Mouse (Mus musculus) hindbrain, embryonic 11.5 days (tissue): ENCODE measurements around the gene Med9. TPM values are rescaled to one million over a fixed set of nuclear protein-coding genes. Genes with fewer than 3 reads are reported as not detected.

Experiments
- ATAC-seq: fragments of 200-750 bp; cut with Nextera tagmentation; 2 replicates; pipeline ENCODE4 v1.8.0; 2017; ENCODE audit warnings: mild to moderate bottlenecking, moderate TSS enrichment, moderate library complexity; ENCODE audit not compliant: low FRiP score
- DNase-seq: peaks from one replicate; pipeline ENCODE4 v3.0.0-alpha.2; 2015; ENCODE audit warnings: low spot score
- H3K27ac ChIP-seq: fragments of 300-500 bp; sonication (generic); 2 replicates; pipeline ENCODE4 v1.5.1; 2014; ENCODE audit warnings: mild to moderate bottlenecking, low read depth, low read length
- H3K27me3 ChIP-seq: fragments of 300-500 bp; sonication (generic); 2 replicates; pipeline ENCODE4 v1.6.1; 2014; ENCODE audit warnings: mild to moderate bottlenecking, low read length, moderate library complexity, mixed read lengths; ENCODE audit not compliant: control insufficient read depth, insufficient read depth
- H3K36me3 ChIP-seq: fragments of 300-500 bp; sonication (generic); 2 replicates; pipeline ENCODE4 v1.6.1; 2014; ENCODE audit warnings: mild to moderate bottlenecking, low read length, moderate library complexity, mixed read lengths; ENCODE audit not compliant: control insufficient read depth, insufficient read depth
- H3K4me1 ChIP-seq: fragments of 300-500 bp; sonication (generic); replicated peaks from 2 replicates; pipeline ENCODE4 v1.6.1; 2014; ENCODE audit warnings: low read length, mixed read lengths; ENCODE audit not compliant: control insufficient read depth, insufficient read depth
- H3K4me2 ChIP-seq: fragments of 300-500 bp; sonication (generic); replicated peaks from 2 replicates; pipeline ENCODE4 v1.6.1; 2014; ENCODE audit warnings: mild to moderate bottlenecking, low read depth, low read length
- H3K4me3 ChIP-seq: fragments of 300-500 bp; sonication (generic); 2 replicates; pipeline ENCODE4 v1.5.1; 2014; ENCODE audit warnings: low read depth, low read length
- H3K9ac ChIP-seq: fragments of 300-500 bp; sonication (generic); 2 replicates; pipeline ENCODE4 v1.6.1; 2014; ENCODE audit warnings: low read depth, low read length
- H3K9me3 ChIP-seq: fragments of 300-500 bp; sonication (generic); 2 replicates; pipeline ENCODE4 v1.6.1; 2016; ENCODE audit warnings: low read length; ENCODE audit not compliant: control insufficient read depth
- WGBS: fragments of 180-500 bp; shearing (Covaris S2); extraction: QIAGEN DNeasy Blood & Tissue Kit; methylation state at CpG from one replicate; pipeline ENCODE4 v1.1.7; 2014; 5-methylcytosine and 5-hydroxymethylcytosine counted together
- polyA plus RNA-seq: library from polyadenylated mRNA; unstranded; fragments of >200 nt; fragmentation: Nextera tagmentation; extraction: Ambion mirVana; gene quantifications from 2 replicates; pipeline ENCODE4 v1.2.1, GENCODE M21; 2014

The Med9 gene
- polyA plus RNA-seq, 1 experiment from 2014 or later: 40.1 TPM

DNA sequence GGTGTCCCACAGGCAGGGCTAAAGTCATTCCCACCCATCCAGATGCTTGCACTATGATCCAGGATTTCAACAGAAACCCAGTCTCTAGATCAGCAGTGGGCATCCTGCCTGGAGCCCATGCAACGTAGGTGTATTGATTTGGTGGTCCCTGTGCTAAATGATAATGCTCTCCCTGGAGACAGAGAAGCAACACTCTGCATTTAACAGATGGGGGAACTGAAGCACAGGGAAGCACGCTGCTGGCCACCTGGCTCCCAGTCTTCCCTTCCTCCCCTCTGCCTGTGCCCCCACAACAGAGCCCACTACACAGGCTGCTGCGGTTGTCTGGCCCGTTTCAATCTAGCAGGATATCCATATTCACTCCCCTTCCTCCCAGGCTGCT lies 18.1 kb downstream of the Med9 start:
- ATAC-seq (no peak), DNase-seq (no peak)
- Histone ChIP-seq H3K4me1 (peaks cover 11% of the 10 kb centered on the region; the same call in 1 of the 2 replicates), H3K9me3 (no peaks in the 10 kb centered on the region), H3K4me2 (no peak overlapping the region), H3K4me3 (no peak overlapping the region), H3K27ac (no peak overlapping the region), H3K27me3 (peaks cover 21% of the 10 kb centered on the region), H3K9ac (no peak overlapping the region), H3K36me3 (no peaks in the 10 kb centered on the region)
- WGBS: 64% methylated on average over 4 of the region's 4 CpGs

DNA sequence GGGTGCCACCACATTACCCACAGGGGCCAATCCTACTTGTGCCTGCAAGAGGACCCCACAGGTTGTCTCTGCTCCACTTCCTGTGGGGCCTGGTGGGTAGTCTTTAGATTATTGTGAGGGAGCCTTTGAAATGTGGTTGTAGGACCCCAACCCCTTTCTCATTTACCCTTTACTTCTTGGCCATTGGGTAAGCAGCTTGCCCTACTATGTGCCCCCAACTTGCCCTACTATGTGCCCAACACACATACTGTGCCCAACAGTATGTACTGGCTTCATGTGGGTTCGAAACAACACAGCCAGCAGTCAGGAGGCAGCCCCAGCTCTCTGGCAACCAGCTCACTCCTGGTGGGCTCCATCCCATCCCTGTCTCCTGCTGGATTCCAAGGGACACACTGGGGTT lies 19.8 kb downstream of the Med9 start:
- no peak overlapping the region for H3K4me2 ChIP-seq
- 92% methylated on average over 1 of the region's 1 CpGs for WGBS

DNA sequence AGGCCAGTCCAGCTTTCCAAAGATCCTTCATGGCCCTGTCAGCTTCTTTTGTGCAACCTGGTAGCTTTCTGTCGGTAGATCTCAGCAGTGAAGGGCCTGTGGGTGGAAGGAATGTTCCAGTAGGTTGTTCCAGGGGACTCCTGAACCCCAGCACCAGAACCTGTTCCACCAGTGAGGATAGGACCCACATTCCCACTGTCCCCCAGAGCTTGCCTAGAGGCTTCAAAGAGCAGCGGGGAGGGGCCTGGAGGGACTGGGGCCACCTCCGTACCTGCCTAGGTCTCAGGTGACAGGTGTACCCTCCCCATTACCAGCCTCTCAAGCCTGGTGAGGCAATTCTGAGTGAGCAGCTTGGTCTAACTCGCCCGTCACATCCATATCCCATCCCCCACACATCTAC lies 22.8 kb downstream of the Med9 start:
- 69% methylated on average over 5 of the region's 5 CpGs for WGBS
- H3K27me3 ChIP-seq: no peaks in the 10 kb centered on the region
- no peaks in the 10 kb centered on the region for H3K9me3 ChIP-seq
- no peak overlapping the region for H3K4me2 ChIP-seq
- H3K4me3 ChIP-seq: no peak overlapping the region
- H3K4me1 ChIP-seq: no peaks in the 10 kb centered on the region
- DNase-seq: no peak
- no peak overlapping the region for H3K9ac ChIP-seq
- H3K27ac ChIP-seq: no peak overlapping the region
- ATAC-seq: no peak
- no peaks in the 10 kb centered on the region for H3K36me3 ChIP-seq

More for the DNA sequence above, 19.8 kb downstream of the Med9 start:
- DNase-seq: no peak
- Histone ChIP-seq H3K4me3 (no peak overlapping the region), H3K27ac (no peak overlapping the region), H3K27me3 (peaks cover 19% of the 10 kb centered on the region), H3K4me1 (peaks cover 11% of the 10 kb centered on the region; the same call in 1 of the 2 replicates), H3K9me3 (no peaks in the 10 kb centered on the region), H3K9ac (no peak overlapping the region), H3K36me3 (no peaks in the 10 kb centered on the region)
- ATAC-seq: no peak

DNA sequence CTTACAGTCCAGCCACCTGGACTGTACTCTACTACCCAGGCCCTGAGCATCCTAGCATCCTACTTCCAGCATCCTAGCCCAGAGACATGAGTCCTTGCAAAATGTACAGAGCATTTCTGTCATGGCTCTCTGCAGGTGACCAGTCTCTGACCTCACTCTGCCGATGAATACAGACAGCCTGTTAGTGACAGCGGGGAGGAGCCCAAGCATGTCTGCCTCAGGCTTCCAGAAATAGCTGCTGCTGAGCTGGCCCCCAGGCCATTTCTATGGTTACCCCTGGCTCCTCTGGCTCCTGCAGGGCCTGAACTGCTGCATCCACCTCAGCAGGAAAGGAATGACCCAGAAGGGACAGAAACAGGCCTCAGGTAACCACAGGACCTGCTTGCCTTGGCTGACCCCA lies 23.7 kb downstream of the Med9 start:
- no peak for ATAC-seq
- 32% methylated on average over 2 of the region's 2 CpGs for WGBS
- DNase-seq: no peak
- Histone ChIP-seq H3K9me3 (no peaks in the 10 kb centered on the region), H3K27me3 (no peaks in the 10 kb centered on the region), H3K4me3 (no peak overlapping the region), H3K27ac (no peak overlapping the region), H3K36me3 (no peaks in the 10 kb centered on the region), H3K4me1 (no peaks in the 10 kb centered on the region), H3K9ac (no peak overlapping the region), H3K4me2 (no peak overlapping the region)

DNA sequence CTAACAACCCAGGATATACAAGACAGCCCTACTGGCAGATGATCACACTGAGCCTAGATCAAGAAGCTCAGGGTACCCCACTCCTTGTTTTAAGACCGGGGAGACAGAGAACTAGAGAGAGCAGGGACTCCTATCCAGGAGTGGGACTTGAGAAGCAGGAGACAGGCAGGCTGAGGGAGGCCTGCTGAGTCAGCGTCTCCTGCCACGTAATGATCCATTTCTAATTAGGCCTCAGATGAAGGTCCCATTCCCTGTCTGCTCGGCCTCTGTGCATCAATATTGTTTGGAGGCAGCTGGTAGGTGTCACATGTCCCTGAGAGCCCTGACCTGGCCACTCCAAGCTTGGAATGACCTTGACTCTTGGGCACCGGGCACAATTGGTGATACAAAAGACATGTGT lies 25.4 kb downstream of the Med9 start:
- Histone ChIP-seq H3K9ac (no peak overlapping the region), H3K27ac (no peak overlapping the region), H3K4me3 (no peak overlapping the region), H3K4me2 (no peak overlapping the region), H3K4me1 (no peaks in the 10 kb centered on the region), H3K36me3 (no peaks in the 10 kb centered on the region), H3K9me3 (no peaks in the 10 kb centered on the region), H3K27me3 (no peaks in the 10 kb centered on the region)
- DNase-seq (no peak), ATAC-seq (no peak)
- 75% methylated on average over 5 of the region's 5 CpGs for WGBS

DNA sequence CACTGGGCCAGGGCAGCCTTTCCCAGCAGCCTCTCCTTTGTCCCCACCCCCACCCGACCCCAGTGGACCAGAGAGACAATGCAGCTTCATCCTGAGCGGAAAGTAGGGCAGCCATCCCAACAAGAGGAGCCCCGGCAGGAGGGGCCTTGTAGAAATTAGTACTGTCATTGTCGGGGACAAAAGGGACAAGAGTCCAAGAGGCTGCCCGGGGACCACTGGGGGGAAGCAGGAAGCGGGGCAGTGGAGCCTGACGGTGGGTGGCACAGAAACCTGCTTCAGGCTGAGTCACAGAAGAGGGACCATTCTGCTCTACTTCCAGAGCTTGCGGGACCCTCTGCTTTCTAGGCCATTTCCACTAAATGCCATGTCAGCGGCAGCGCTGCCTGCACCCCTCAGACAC lies 27.2 kb downstream of the Med9 start:
- no peak overlapping the region for H3K27ac ChIP-seq
- no peak for ATAC-seq
- no peak overlapping the region for H3K4me2 ChIP-seq
- 13% methylated on average over 10 of the region's 10 CpGs for WGBS
- no peak overlapping the region for H3K9ac ChIP-seq
- DNase-seq: no peak
- no peaks in the 10 kb centered on the region for H3K4me1 ChIP-seq
- H3K4me3 ChIP-seq: no peak overlapping the region
- no peaks in the 10 kb centered on the region for H3K27me3 ChIP-seq
- H3K36me3 ChIP-seq: no peaks in the 10 kb centered on the region
- H3K9me3 ChIP-seq: no peaks in the 10 kb centered on the region

DNA sequence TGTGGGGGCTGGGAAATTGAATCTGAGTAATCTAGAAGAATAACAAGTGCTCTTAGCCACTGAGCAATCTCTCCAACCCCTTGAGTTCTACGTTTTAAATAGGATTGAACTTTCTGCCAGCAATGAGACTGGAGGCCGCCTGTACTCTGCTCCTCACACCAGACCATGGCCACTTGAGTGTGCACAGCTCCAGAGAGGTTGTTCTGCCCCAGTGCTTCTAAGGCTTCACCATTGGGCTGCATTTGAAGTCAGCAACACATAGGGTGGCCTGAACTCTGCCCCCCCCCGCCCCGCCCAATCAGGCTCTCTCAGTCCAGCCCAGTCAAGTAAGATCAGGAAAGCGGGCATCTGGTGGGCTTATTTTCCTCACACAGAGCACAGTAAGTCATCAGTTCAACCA lies 29.8 kb downstream of the Med9 start:
- no peak overlapping the region for H3K9ac ChIP-seq
- H3K4me3 ChIP-seq: no peak overlapping the region
- ATAC-seq (no peak), DNase-seq (no peak)
- H3K36me3 ChIP-seq: no peaks in the 10 kb centered on the region
- no peaks in the 10 kb centered on the region for H3K9me3 ChIP-seq
- WGBS: 80% methylated on average over 5 of the region's 5 CpGs
- no peak overlapping the region for H3K27ac ChIP-seq
- H3K27me3 ChIP-seq: no peaks in the 10 kb centered on the region
- no peak overlapping the region for H3K4me2 ChIP-seq
- H3K4me1 ChIP-seq: no peaks in the 10 kb centered on the region

DNA sequence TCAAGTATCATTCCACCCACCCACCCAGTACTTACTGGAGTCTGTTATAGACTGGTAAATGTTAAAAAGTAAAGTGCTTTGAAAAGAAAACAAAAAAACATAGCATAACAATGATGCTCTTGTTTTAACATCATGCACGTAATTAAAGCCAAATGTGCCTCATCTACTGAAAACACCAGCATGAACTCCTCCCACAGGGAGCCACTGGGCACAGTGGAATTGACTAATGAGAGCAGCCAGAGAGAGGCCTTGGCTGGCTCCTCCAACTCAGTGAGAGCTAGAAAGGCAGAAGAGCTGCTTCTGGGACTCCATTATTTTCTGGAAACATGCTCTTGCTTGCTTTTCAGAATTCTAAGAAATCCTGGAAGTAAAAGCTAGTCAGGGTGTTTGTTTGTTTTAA lies 41.4 kb downstream of the Med9 start:
- WGBS: 82% methylated on average over 1 of the region's 1 CpGs
- Histone ChIP-seq H3K27ac (no peak overlapping the region), H3K4me1 (no peaks in the 10 kb centered on the region), H3K4me3 (no peak overlapping the region), H3K9ac (no peak overlapping the region), H3K36me3 (no peaks in the 10 kb centered on the region), H3K27me3 (no peaks in the 10 kb centered on the region), H3K4me2 (no peak overlapping the region), H3K9me3 (no peaks in the 10 kb centered on the region)
- DNase-seq (no peak), ATAC-seq (no peak)

DNA sequence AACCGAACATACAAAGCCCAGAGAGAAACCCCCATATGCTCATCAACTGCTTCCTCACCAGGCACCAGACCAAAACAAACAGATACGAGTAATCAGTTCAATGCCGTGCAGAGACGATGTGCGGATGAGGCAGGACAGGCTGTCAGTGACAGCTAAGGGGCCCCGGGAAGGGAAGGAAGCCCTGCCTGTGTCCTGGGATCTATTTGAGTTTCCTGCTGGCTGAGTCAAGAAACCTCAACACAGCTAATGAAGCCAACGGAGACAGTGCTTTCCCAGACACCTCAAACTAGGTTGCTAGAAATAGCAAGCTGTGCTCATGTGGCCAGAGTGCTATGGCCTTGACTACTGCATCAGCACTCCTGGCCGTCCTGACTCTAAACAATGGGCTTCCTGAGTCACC lies 43.4 kb downstream of the Med9 start:
- H3K4me1 ChIP-seq: no peaks in the 10 kb centered on the region
- 84% methylated on average over 8 of the region's 8 CpGs for WGBS
- H3K4me3 ChIP-seq: no peak overlapping the region
- ATAC-seq (no peak), DNase-seq (no peak)
- H3K27ac ChIP-seq: no peak overlapping the region
- no peak overlapping the region for H3K9ac ChIP-seq
- H3K9me3 ChIP-seq: no peaks in the 10 kb centered on the region
- H3K36me3 ChIP-seq: no peaks in the 10 kb centered on the region
- no peak overlapping the region for H3K4me2 ChIP-seq
- no peaks in the 10 kb centered on the region for H3K27me3 ChIP-seq
